Mouse (Mus musculus): ENCODE results near the gene H2-D1.

GRCm38 (mm10) chr17:35241305-35242014, 21.1 kb upstream of the H2-D1 start, which contains the start of gene Ddx39b:
- TF ChIP-seq EP300 (IDR thresholded peaks at IDR 0.05; ENCODE audit: low read depth) (peak; percentile 57; the same call in 1 of the 2 replicates), CTCF (IDR thresholded peaks at IDR 0.05; ENCODE audit: low read depth) (peak; percentile 24; the same call in 1 of the 2 replicates)
